Mouse (Mus musculus): ENCODE data around the gene Rfesd. TPM values are rescaled to one million over a fixed set of nuclear protein-coding genes. Genes with fewer than 3 reads are reported as not detected.

The Rfesd gene
- total and polyA plus RNA-seq, 3 experiments, result 38.3 to 72.1 TPM; not detected in 1

- Histone ChIP-seq H3K4me1 (ENCODE audit: control insufficient read depth in 1 of 2, insufficient read depth in 2 of 2, low read length in 2 of 2) (no peaks in the 10 kb centered on the region), H3K27ac (ENCODE audit: control insufficient read depth, low read depth, low read length) (no peak overlapping the region), H3K36me3 (ENCODE audit: control insufficient read depth in 1 of 2, insufficient read depth in 2 of 2, low read length in 2 of 2) (no peaks in the 10 kb centered on the region), H3K79me2 (ENCODE audit: control insufficient read depth, insufficient read depth, low read length, poor library complexity) (no peaks in the 10 kb centered on the region), H3K4me3 (ENCODE audit: control insufficient read depth in 1 of 2, insufficient read depth in 1 of 2, low read depth in 2 of 2, low read length in 2 of 2) (no peak overlapping the region), H3K9ac (ENCODE audit: control insufficient read depth, low read depth, low read length, poor library complexity, severe bottlenecking) (no peak overlapping the region), H3K9me3 (replicated peaks; ENCODE audit: insufficient read depth, low read length) (no peaks in the 10 kb centered on the region), H3K27me3 (ENCODE audit: control insufficient read depth in 1 of 2, insufficient read depth in 2 of 2, low read length in 2 of 2) (no peaks in the 10 kb centered on the region)
- no peak for TF ChIP-seq RAD21 (IDR thresholded peaks at IDR 0.05; ENCODE audit: low read depth, low read length)
- TF ChIP-seq USF1 (IDR thresholded peaks at IDR 0.05; ENCODE audit: low read depth, low read length), result no peak
- TF ChIP-seq GABPA (IDR thresholded peaks at IDR 0.05; ENCODE audit: low read depth, low read length), result no peak
- no peak for TF ChIP-seq ETS1 (IDR thresholded peaks at IDR 0.05; ENCODE audit: low read depth, low read length)
- no peak for TF ChIP-seq POLR2AphosphoS5 (IDR thresholded peaks at IDR 0.05; ENCODE audit: borderline replicate concordance, low read depth, low read length)
- TF ChIP-seq TBP (IDR thresholded peaks at IDR 0.05; ENCODE audit: low read depth, low read length), result no peak
- TF ChIP-seq MYC (IDR thresholded peaks at IDR 0.05; ENCODE audit: low read depth, low read length), result no peak
- no peak for TF ChIP-seq CHD2 (IDR thresholded peaks at IDR 0.05; ENCODE audit: low read length)
- TF ChIP-seq KAT2A (conservative IDR thresholded peaks at IDR 0.05; ENCODE audit: low read depth, low read length), result no peak
- TF ChIP-seq MAX (IDR thresholded peaks at IDR 0.05; ENCODE audit: low read length), result no peak
- TF ChIP-seq NRF1 (IDR thresholded peaks at IDR 0.05; ENCODE audit: insufficient read depth, low read depth, low read length, poor library complexity, severe bottlenecking), result no peak
- no peak for TF ChIP-seq SMC3 (IDR thresholded peaks at IDR 0.05; ENCODE audit: low read depth, low read length)
- no peak for TF ChIP-seq SIN3A (IDR thresholded peaks at IDR 0.05; ENCODE audit: low read length)
- no peak for TF ChIP-seq MEF2A (IDR thresholded peaks at IDR 0.05; ENCODE audit: extremely low read depth, insufficient replicate concordance, low read depth, low read length, poor library complexity, severe bottlenecking)
- TF ChIP-seq CTCF (IDR thresholded peaks at IDR 0.05 in 2 of 3, conservative IDR thresholded peaks at IDR 0.05 in 1 of 3; ENCODE audit: control insufficient read depth in 1 of 3, insufficient read depth in 1 of 3, low read depth in 2 of 3, low read length in 3 of 3, poor library complexity in 1 of 3, severe bottlenecking in 1 of 3), result no peak
- no peak for TF ChIP-seq UBTF (IDR thresholded peaks at IDR 0.05; ENCODE audit: borderline replicate concordance, insufficient read depth, low read depth, low read length)
- TF ChIP-seq POLR2AphosphoS2 (IDR thresholded peaks at IDR 0.05; ENCODE audit: low read length), result no peak
- no peak for TF ChIP-seq MXI1 (IDR thresholded peaks at IDR 0.05; ENCODE audit: low read depth, low read length)
- no peak for TF ChIP-seq JUND (IDR thresholded peaks at IDR 0.05; ENCODE audit: low read depth, low read length)
- no peak for DNase-seq (ENCODE audit: low read depth, low spot score)
Observed at GRCm38 (mm10) chr13:76064363-76064945, 45.9 kb upstream of the Rfesd start.

GRCm38 (mm10) chr13:76063548-76063947 is 45.0 kb upstream of the Rfesd start:
- no peak for DNase-seq (ENCODE audit: low read depth, low spot score)
- no peaks in the 10 kb centered on the region for H3K27me3 ChIP-seq (ENCODE audit: control insufficient read depth in 1 of 2, insufficient read depth in 2 of 2, low read length in 2 of 2)
- H3K4me1 ChIP-seq (ENCODE audit: control insufficient read depth in 1 of 2, insufficient read depth in 2 of 2, low read length in 2 of 2), result no peaks in the 10 kb centered on the region
- no peaks in the 10 kb centered on the region for H3K36me3 ChIP-seq (ENCODE audit: control insufficient read depth in 1 of 2, insufficient read depth in 2 of 2, low read length in 2 of 2)
- no peak overlapping the region for H3K4me3 ChIP-seq (ENCODE audit: control insufficient read depth in 1 of 2, insufficient read depth in 1 of 2, low read depth in 2 of 2, low read length in 2 of 2)
- no peak for TF ChIP-seq BHLHE40 (IDR thresholded peaks at IDR 0.05; ENCODE audit: borderline replicate concordance, low read depth, low read length)
- no peak for TF ChIP-seq TBP (IDR thresholded peaks at IDR 0.05; ENCODE audit: low read depth, low read length)
- no peak for TF ChIP-seq RCOR1 (IDR thresholded peaks at IDR 0.05; ENCODE audit: low read depth, low read length)
- no peak for TF ChIP-seq UBTF (IDR thresholded peaks at IDR 0.05; ENCODE audit: borderline replicate concordance, insufficient read depth, low read depth, low read length)
- TF ChIP-seq POLR2A (IDR thresholded peaks at IDR 0.05; ENCODE audit: control insufficient read depth in 1 of 2, insufficient read depth in 1 of 2, low read depth in 1 of 2, low read length in 2 of 2, poor library complexity in 1 of 2), result no peak
- no peak for TF ChIP-seq ZC3H11A (IDR thresholded peaks at IDR 0.05; ENCODE audit: low read depth, low read length)
- no peak for TF ChIP-seq MAZ (IDR thresholded peaks at IDR 0.05; ENCODE audit: low read depth, low read length)
- TF ChIP-seq TAL1 (IDR thresholded peaks at IDR 0.05; ENCODE audit: low read length), result no peak
- no peak for TF ChIP-seq NELFE (IDR thresholded peaks at IDR 0.05; ENCODE audit: low read depth, low read length)
- TF ChIP-seq CHD2 (IDR thresholded peaks at IDR 0.05; ENCODE audit: low read length), result no peak
- no peak for TF ChIP-seq GATA1 (IDR thresholded peaks at IDR 0.05; ENCODE audit: low read depth, low read length)
- no peak for TF ChIP-seq POLR2AphosphoS2 (IDR thresholded peaks at IDR 0.05; ENCODE audit: low read length)
- TF ChIP-seq ELF1 (IDR thresholded peaks at IDR 0.05; ENCODE audit: low read depth, low read length), result no peak
- TF ChIP-seq RAD21 (IDR thresholded peaks at IDR 0.05; ENCODE audit: low read depth, low read length), result no peak
- TF ChIP-seq ZMIZ1 (IDR thresholded peaks at IDR 0.05; ENCODE audit: low read depth, low read length), result no peak
- TF ChIP-seq SMC3 (IDR thresholded peaks at IDR 0.05; ENCODE audit: low read depth, low read length), result no peak
- no peak for TF ChIP-seq SIN3A (IDR thresholded peaks at IDR 0.05; ENCODE audit: low read length)
- TF ChIP-seq GABPA (IDR thresholded peaks at IDR 0.05; ENCODE audit: low read depth, low read length), result no peak
- no peaks in the 10 kb centered on the region for H3K79me2 ChIP-seq (ENCODE audit: control insufficient read depth, insufficient read depth, low read length, poor library complexity)
- no peaks in the 10 kb centered on the region for H3K9me3 ChIP-seq (replicated peaks; ENCODE audit: insufficient read depth, low read length)
- H3K27ac ChIP-seq (ENCODE audit: control insufficient read depth, low read depth, low read length), result no peak overlapping the region
- H3K9ac ChIP-seq (ENCODE audit: control insufficient read depth, low read depth, low read length, poor library complexity, severe bottlenecking), result no peak overlapping the region
